10 mouse cellular contexts compared by ENCODE assay signal in the genomic region with DNA sequence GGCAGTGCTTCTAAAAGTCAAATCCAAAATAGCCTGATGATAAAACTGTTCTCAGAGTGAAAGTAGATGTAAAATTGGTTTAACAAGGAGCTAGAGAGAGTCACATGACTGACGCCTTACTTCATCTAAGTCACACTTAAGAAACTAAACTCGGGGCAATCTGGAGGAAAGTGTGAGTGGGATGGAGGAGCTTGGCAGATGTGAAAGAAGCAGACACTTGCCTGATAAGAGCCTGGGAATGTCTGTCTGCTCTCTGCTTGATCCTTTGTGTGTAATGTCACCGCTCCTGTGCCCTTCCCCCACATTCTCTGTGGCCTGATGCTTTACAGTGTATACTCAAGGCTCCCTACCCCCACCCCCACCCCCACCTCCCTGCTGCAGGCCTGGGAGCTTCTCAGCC. TPM values are rescaled to one million over a fixed set of nuclear protein-coding genes. Genes with fewer than 3 reads are reported as not detected.
DNase-seq lines count a peak whose midpoint lies in the region; ATAC-seq and TF ChIP-seq lines count a peak whose summit lies in the region.
"Had no signal": no experiment of that assay in that cellular context is flagged by ENCODE, and none has a peak within 500 bp of the region (broad histone marks: within the 10 kb centered on the region; RNA-seq: fewer than 3 reads in every experiment).

No protein-coding gene starts in this region.

- TF ChIP-seq POLR2A in brain, embryonic 14.5 days (IDR thresholded peaks at IDR 0.05; ENCODE audit: borderline replicate concordance, extremely low read depth, insufficient read depth, insufficient read length, poor library complexity, severe bottlenecking), result no peak

- no peaks in the 10 kb centered on the region for H3K9me3 ChIP-seq in liver, postnatal 0 days (ENCODE audit: low read length)
- no peaks in the 10 kb centered on the region for H3K9me3 ChIP-seq in limb, embryonic 13.5 days
- H3K9me3 ChIP-seq: hindbrain, embryonic 15.5 days had no signal

- H3K4me3 ChIP-seq in liver, postnatal 0 days (ENCODE audit: low read depth, low read length), result no peak overlapping the region
- no peak overlapping the region for H3K4me3 ChIP-seq in limb, embryonic 13.5 days
- H3K4me3 ChIP-seq: hindbrain, embryonic 15.5 days had no signal

- DNase-seq in frontal cortex, postnatal 36 days (ENCODE audit: low spot score in 2 of 2), result peak; percentile 42 to 77
- no peak for DNase-seq in frontal cortex, postnatal 25 days (ENCODE audit: low spot score in 2 of 2)
- DNase-seq in liver, postnatal 0 days, result no peak
- DNase-seq in liver, result no peak
- peak; percentile 35 for DNase-seq in brain, embryonic 14.5 days (ENCODE audit: low read depth)
- DNase-seq in kidney, adult 8-10 months, result no peak
- DNase-seq in kidney, postnatal 14 days, result no peak
- DNase-seq: adrenal gland, postnatal 36 days had no signal

- 37% methylated on average over 3 of the region's 3 CpGs for WGBS in liver, postnatal 0 days (ENCODE audit: insufficient replicate concordance)
- 17% methylated on average over 3 of the region's 3 CpGs for WGBS in limb, embryonic 13.5 days

- peak overlapping the region; percentile 55 for H3K27ac ChIP-seq in liver, postnatal 0 days (ENCODE audit: low read depth)
- H3K27ac ChIP-seq in limb, embryonic 13.5 days, result peak overlapping the region; percentile 16; the same call in 1 of the 2 replicates
- H3K27ac ChIP-seq: hindbrain, embryonic 15.5 days had no signal

- H3K4me2 ChIP-seq in liver, postnatal 0 days (ENCODE audit: low read depth, low read length), result no peak overlapping the region
- H3K4me2 ChIP-seq in limb, embryonic 13.5 days (replicated peaks), result no peak overlapping the region
- H3K4me2 ChIP-seq: hindbrain, embryonic 15.5 days had no signal

- no peak overlapping the region for H3K9ac ChIP-seq in liver, postnatal 0 days (replicated peaks)
- no peak overlapping the region for H3K9ac ChIP-seq in limb, embryonic 13.5 days
- H3K9ac ChIP-seq: hindbrain, embryonic 15.5 days had no signal

- peaks cover 27% of the 10 kb centered on the region for H3K4me1 ChIP-seq in liver, postnatal 0 days (ENCODE audit: insufficient read depth)
- peaks cover 42% of the 10 kb centered on the region for H3K4me1 ChIP-seq in limb, embryonic 13.5 days

- peaks cover 24% of the 10 kb centered on the region for H3K36me3 ChIP-seq in liver, postnatal 0 days (replicated peaks; ENCODE audit: insufficient read depth, low read length)
- H3K36me3 ChIP-seq in limb, embryonic 13.5 days, result no peaks in the 10 kb centered on the region
- H3K36me3 ChIP-seq: hindbrain, embryonic 15.5 days had no signal

- no peak for ATAC-seq in liver, postnatal 0 days
- no peak; the same call in 1 of the 2 replicates for ATAC-seq in limb, embryonic 13.5 days (ENCODE audit: low FRiP score, low read depth)

- no peaks in the 10 kb centered on the region for H3K27me3 ChIP-seq in liver, postnatal 0 days (ENCODE audit: insufficient read depth, low read length)
- no peaks in the 10 kb centered on the region for H3K27me3 ChIP-seq in limb, embryonic 13.5 days
- H3K27me3 ChIP-seq: hindbrain, embryonic 15.5 days had no signal

- no peak for TF ChIP-seq EP300 in liver, postnatal 0 days (IDR thresholded peaks at IDR 0.05; ENCODE audit: low read depth)

- TF ChIP-seq CTCF in liver, postnatal 0 days (IDR thresholded peaks at IDR 0.05; ENCODE audit: low read depth), result no peak
- no peak for TF ChIP-seq CTCF in brain, embryonic 14.5 days (IDR thresholded peaks at IDR 0.05; ENCODE audit: borderline replicate concordance, extremely low read depth, insufficient read depth, insufficient read length)

RNA-seq across cellular contexts. Expression of gene Rbm44, which starts 58.6 kb away (rescaled TPM):
- 0.32 and 0.87 TPM in 2 replicates for polyA plus RNA-seq in liver, postnatal 0 days (2015; fragmentation: Nextera tagmentation; extraction: Ambion mirVana)
- 0.19 and 0.26 TPM in 2 replicates for polyA plus RNA-seq in brain, embryonic 14.5 days (2012; rRNA removed)
- polyA plus RNA-seq in limb, embryonic 13.5 days (2015; fragmentation: Nextera tagmentation; extraction: Ambion mirVana), result 0.88 and 1.3 TPM in 2 replicates

Comparison
In these comparisons a context has a peak if more than half of its experiments do, and no peak if none do; other contexts are left out.
1. DNase-seq: peak in frontal cortex, postnatal 36 days (2 of 2) and brain, embryonic 14.5 days (single experiment); none in frontal cortex, postnatal 25 days (0 of 2), liver, postnatal 0 days (single experiment), liver (single experiment), kidney, adult 8-10 months (0 of 2) and kidney, postnatal 14 days (single experiment).